Mouse (Mus musculus) ovary, postnatal 10 days (tissue): ENCODE results near the gene Krt14.
"Not testable (repeated sequence)": the region's sequence is repeated elsewhere in the genome, so short reads cannot be mapped to it uniquely, and the experiment has no call there.

Source experiments
- DNase-seq: peaks from one replicate; pipeline ENCODE4 v3.0.0; 2022; ENCODE audit warnings: low spot score

Gene Krt14

DNA sequence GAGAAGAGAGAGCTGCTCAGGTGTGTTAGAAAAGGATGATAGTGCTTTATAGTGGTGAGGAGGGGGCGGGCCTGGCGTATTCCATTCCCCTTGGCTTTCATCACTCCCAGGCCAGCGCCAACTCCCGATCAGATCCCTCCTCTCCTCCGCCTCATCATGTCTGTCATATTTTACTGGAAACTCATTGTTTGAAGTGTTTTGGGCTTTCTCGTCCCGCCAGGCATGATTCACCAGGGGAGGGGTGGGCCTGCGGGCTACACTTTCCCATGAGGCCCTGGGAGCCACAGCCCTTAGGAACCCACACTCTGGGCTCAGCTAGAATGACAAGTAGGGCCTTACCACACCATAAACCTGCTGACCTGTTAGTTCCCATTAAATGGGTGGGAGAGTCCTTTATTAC lies at the start of gene Krt14:
Gene Krt14, minus strand, starts transcription at position 51 of the 400 bp plus-strand sequence.
- DNase-seq = no peak

DNA sequence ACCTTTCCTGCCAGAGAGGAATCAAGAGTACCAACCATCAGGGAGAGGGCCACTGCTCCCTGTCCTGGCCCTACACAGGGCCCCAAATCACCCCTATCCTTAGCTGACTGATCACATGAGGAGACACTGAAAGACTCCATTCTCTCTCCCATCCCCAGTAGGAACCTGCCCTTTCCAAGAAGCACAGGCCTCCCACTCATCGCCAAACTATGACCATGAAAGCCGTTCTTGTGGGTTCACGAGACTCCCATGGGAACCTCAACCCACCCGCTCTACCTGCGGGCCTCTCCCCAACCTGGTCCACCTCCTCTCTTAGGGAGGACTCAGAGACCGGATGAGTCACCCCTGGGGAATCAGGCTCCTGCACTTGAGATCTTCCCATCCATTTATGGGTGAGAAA lies 48.2 kb upstream of the Krt14 start:
- DNase-seq = no peak

DNA sequence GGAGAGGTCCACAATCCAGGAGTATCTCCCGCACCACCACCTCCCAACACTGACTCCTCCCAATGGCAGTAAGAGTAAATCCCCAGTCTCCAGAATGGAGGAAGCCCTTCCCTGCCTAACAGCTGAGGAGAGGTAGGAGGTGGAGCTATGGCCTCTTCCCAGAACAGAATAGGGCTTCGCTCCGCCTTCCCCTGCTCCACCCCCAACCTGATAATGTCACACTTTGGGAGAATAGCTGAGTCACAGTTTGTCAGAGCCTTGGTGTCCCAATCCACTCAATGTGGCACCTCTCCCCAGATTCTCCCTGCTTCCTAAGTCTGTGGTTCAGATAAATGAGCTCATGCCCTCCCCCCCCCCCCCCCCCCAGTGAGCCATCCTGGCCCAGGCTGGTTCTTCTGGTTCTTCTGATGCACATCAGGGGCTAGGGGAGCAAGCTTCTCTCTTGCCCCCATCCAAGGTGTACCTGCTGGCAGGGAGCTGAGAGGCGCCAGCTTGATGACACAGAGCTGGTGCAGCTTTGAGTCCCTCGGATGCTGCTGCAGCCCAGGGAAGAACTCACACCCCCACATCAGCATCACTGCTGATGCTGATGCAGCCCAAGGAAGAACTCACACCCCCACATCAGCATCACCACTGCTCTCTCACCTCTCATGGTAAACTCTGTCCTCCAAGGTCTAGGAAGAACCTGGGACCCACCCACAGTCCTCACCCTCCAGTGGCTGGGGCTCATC lies 47.2 kb upstream of the Krt14 start:
- DNase-seq = no peak

DNA sequence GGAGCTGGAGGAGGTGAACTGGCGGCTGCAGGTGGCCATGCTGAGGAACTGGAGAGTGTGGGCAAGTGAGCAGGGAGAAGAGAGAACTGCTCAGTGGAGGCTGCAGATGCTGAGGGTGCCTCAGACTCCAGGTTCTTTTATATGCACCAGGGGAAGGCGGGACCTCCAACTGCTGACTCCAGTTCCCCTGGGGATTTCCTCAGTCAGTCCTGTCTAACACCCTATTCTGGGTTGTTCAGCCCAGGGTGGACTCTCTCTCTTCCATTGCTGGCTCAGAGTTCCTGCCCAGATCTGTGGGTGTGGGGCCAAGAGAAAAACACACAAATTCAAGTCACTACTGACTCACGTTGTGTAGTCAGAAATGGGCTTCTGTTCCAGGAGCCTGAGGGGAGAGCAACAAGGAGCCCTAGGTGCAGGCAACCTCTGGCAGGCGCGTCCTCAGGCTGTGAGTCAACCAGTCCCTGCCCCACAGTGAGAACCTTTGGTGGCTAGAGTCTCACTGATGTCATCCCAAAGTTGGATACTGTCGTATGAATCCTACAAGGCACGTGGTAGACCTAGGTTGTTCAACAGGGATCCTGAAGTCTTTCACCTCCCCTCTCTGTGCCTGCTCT lies 41.6 kb upstream of the Krt14 start, which contains the start of gene Krt16:
Gene Krt16, minus strand, starts transcription at position 51 of the 614 bp plus-strand sequence.
- DNase-seq = no peak

DNA sequence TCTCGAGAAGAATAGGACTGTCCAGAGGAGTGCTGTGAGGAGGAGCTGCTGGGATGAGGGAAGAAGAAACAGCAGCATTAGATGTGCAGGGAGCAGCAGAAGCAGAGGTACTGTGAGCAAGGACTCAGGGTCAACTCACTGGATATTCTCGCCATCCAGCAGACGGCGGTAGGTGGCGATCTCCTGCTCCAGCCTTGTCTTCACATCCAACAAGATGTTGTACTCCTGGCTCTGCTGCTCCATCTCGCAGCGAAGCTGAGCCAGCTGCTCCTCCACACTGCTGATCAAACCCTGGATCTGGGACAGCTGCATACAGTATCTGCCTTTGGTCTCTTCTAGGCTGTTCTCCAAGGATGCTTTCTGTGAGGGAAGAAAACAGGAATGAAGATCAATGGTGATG lies 39.1 kb upstream of the Krt14 start:
- DNase-seq = not testable (repeated sequence)

DNA sequence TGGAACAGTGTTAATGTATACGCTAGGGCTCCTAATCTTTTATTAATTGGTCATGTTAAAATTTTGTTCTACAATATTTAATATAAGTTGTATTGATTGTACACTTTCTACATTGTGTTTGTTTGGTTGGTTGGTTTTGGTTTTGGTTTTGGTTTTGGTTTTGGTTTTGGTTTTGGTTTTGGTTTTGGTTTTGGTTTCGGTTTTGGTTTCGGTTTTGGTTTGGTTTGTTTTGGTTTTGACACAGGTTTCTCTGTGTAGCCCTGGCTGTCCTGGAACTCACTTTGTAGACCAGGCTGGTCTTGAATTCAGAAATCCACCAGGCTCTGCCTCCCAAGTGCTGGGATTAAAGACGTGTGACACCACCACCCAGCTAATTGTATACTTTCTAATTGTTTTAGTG lies 32.9 kb upstream of the Krt14 start:
- not testable (repeated sequence) for DNase-seq

DNA sequence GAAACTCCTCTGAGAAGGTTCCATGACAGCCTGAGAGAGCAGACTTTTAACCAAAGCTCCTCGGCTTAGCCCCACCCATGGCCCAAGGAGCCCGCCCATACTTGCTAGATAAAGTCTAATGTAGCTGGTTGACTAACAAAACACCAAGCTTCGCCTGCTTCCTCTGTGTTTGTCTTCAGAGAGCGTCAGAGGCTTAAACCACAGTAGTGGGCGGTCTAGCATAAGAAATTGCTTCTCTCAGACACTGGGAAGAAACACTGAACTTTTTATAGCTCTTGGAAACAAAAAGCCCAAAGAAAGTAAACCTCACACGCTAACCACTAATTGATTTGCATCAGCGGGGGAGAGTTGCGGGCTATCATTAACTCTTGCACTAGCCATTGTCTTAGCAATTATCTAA lies 14.4 kb upstream of the Krt14 start:
- no peak for DNase-seq

DNA sequence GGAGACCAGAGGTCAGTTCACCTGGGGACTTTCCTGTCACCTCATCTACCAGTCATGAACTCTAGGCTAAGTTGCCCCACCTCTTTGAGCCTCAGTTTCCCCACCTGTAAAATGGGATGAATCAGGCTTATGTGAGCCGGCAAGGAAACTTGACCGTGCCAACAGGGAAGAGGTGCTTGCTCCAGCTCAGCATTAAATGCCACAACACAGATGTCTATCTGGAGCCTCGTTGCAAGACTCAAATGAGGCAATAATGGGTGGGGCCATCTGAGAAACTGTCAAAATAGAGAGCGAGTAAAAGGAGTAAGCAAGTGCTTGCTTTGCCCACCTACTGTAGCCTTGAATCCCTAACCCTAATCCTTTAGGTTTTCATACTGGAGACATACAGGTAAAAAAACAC lies 12.0 kb upstream of the Krt14 start:
- DNase-seq = no peak

DNA sequence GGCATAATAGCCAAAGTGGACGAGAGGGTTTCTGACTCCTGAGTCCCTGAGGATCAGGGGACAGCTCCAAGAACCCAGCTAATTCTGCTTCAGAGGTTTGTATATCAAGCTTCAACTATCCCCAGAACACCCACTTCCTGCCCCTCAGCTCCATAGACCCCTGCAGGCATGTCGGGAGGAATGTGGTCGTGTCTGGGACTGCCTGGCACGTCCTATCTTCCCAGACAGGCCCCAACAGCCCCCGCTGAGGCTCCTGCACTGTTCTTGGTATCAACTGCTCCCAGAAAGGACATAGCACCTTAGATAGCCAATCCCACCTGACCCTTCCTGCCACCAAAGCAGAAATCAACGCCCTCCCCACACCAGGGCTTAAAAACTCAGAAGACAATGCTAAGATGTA lies 1.2 kb upstream of the Krt14 start:
- no peak for DNase-seq

DNA sequence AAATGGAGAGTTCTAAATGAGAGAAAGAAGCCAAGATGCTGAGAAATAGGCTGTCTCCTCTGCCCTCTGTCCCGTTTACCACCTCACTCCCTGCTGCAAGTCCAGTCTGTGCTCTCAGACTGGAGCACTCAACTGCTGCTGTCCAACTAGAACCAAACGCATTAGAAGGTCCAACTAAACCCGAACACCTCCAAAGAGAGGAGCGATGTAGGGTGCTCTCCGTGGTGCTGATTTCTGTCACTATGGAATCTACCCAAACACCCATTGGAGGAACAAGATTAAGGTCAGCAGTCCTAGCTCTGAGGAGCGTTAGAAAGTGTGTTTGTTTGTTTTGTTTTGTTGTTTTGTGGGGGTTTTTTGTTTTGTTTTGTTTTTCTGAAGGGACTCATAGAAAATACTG lies 3.9 kb downstream of the Krt14 start:
- DNase-seq = peak; percentile 21

DNA sequence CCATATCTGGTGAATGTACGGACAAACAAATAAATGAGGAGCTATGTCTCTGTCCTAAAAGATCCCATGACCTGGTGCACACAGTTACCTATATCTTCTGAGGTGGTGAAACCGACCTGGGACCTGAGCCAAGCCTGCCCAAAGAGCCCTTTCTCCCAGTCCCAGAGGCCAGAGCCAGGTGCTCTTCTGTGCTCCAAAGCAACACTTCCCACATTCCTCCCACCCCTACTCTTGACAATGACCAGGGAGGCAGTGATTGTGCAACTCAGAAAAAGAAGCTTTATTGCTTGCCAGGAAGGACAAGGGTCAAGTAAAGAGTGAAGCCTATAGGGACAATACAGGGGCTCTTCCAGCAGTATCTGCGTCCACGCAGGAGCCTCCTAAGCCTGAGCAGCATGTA lies 4.4 kb downstream of the Krt14 start:
- no peak for DNase-seq

DNA sequence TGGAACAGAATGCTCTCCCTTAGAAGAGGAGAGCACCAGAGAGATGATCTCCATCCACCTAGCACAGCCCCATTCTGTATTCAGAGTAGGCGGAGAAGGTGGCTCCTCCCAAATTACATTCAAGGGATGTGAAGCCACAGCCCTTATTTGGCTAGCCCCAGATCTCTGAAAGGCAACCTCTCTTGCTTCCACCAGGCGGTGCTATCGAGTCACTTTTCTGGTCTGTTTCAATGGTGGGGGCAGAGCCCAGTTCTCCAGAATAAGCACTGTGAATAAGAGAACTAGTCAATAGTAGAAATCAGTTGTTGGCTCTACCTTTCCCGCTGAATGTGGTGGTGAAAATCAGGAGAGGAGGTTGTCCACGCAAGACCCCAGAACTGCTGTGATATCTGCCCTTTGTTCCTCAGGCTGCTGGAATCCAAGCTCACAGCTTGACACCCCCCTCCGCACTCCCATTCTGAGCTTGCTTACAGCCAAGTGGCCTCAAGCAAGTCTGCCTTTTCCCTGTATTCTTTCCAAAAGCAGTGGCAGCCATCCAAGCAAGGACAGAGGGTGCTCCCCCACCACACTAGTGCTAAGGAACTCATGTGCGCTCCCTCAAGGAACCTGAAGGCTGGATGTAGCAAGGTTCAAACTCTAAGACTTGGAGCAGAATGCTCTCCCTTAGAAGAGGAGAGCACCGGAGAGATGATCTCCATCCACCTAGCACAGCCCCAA lies 7.1 kb downstream of the Krt14 start:
- no peak for DNase-seq

DNA sequence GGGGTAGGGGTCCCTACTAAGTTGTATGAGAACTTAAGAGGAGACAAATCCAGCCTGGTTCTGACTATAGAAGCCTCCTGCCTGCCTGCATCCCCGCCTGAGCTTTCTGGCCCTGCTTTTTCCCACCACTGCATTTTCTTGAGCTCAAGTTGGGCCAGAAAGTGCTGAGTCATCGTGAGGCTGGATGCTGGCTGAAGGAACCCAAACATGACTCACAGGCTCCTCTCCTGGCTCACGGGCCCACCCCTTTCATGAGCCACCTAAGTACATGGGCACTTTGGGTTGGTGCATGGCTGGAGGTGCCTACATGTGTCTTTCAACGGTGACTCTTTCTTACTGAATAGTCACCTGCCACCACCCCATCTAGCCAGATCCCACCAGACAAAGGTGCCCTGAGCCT lies 8.7 kb downstream of the Krt14 start:
- no peak for DNase-seq

DNA sequence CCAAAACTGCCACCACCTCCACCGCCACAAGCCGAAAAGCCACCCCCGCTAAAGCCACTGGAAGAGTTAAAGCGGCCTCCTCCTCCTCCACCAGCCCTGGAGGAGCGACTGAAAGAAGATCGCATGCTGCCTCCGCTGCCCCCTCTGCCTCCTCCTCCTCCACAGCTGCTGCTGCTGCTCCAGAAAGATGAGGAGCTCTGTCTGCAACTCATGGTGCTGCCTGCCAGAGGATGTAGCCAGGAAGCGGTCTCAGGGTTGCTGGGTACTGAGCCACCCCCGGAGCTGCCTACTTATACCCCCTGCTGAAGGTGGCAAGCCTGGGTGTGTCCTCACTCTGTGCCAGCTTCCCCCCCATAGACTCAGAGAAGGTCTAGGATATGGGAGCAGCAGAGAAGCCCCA lies 14.4 kb downstream of the Krt14 start, which contains the start of gene Krt9:
Gene Krt9, minus strand, starts transcription at position 255 of the 400 bp plus-strand sequence.
- no peak for DNase-seq

DNA sequence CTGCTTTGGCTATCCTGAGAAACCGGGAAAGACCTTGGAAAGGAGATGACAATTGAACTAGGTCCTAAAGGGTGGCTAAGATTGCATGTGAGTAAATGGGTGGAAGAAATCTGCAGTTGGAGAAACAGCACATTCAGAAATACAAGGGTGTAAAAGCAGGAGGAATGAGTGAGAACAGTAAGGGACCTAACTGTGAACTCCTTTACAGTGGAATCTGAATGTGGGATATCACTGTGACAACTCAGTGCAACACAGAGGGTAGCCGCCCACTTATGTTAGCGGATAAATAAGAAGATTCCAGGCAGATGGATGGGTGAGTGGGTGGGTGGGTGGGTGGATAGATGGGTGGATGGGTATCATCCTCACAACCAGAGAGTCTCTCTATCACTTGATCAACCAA lies 15.5 kb downstream of the Krt14 start:
- no peak for DNase-seq

DNA sequence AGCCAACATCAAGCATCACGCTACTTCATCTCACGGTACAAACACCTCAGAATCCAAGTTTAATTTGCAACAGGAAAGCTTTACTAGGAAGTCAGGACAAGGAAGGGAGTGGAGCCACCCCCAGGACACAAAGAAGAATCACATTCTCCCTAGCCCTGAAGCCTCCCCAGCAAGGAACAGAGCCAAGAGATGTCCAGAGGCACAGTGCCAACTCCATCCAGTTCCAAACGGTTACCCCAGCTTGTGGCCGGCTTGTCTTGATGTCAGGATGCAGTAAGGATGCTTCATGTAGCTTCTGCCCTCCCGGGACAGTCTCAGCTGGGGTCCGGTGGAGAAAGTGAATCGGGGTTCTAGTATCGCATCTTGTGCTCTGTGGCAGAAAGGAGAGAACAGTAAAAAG lies 20.6 kb downstream of the Krt14 start:
- no peak for DNase-seq

DNA sequence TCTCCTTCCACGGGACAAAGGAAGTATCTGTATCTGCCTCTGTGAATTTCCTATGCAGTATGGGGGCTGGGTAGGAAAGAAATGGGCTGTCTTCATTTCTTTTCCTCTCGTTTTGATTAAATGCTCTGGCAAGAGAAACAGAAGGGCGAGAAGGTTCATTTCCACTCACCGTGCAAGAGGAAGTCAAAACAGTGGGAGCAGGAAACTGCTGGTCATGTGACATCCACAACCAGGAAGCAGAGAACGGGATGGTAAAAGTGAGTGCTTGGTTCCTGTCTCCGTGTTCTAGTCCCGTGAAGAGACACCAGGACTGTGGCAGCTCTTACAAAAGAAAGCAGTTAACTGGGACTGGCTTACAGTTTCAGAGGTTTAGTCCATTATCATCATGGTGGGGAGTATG lies 25.6 kb downstream of the Krt14 start:
- DNase-seq = no peak

DNA sequence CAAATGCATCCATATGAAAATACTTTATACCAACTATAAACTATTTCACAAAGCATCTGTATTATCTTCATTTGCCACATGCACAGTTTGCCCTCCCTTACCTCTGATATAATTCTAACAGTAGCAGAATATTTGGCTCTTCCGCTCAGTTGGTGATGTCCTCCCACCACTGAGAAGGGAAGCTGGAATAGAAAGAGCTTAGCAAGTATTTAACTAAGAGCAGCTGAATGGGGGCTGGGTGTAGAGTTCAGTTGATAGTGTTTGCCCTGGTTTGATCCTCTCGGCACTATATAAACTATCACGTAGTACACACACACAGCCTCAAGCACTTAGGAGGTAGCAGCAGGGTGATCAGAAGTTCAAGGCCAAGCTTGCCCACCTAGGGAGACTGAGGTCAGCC lies 28.1 kb downstream of the Krt14 start:
- no peak for DNase-seq

DNA sequence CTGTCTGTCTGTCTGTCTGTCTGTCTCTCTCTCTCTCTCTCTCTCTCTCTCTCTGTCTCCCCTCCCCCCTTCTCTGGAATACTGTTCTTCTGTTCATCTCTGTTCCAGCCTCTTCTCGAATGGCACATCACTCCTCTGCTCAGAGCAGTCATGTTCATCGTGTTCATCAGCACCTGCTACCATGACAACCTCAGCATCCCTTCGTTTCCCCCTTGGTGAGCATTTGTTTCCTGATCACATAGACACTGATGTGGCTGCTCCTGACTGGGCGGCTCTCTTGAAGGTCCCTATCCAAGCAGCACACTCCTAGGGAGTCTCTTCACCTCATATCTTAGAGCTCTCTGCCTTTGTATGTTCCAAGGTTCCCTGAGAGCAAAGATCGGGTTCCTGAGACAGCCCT lies 29.0 kb downstream of the Krt14 start:
- DNase-seq = no peak

DNA sequence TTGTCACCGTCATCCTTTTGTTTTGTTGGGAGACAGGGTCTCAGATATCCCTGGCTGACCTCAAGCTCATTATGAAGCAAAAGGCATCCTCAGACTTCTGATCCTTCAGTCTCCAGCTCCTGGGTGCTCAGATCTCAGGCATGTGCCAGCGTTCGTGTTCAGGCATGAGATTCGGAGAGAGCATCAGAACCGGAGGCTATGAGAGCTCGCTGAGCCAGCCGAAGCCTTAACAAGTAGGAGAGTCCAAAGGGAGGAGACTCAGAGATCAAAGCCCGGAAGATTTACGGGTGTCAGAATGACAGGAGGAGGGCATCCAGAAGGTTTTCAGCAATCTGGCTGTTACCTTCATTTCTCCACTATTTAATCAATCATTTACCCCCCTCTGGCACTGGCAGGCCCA lies 30.6 kb downstream of the Krt14 start:
- DNase-seq = no peak

DNA sequence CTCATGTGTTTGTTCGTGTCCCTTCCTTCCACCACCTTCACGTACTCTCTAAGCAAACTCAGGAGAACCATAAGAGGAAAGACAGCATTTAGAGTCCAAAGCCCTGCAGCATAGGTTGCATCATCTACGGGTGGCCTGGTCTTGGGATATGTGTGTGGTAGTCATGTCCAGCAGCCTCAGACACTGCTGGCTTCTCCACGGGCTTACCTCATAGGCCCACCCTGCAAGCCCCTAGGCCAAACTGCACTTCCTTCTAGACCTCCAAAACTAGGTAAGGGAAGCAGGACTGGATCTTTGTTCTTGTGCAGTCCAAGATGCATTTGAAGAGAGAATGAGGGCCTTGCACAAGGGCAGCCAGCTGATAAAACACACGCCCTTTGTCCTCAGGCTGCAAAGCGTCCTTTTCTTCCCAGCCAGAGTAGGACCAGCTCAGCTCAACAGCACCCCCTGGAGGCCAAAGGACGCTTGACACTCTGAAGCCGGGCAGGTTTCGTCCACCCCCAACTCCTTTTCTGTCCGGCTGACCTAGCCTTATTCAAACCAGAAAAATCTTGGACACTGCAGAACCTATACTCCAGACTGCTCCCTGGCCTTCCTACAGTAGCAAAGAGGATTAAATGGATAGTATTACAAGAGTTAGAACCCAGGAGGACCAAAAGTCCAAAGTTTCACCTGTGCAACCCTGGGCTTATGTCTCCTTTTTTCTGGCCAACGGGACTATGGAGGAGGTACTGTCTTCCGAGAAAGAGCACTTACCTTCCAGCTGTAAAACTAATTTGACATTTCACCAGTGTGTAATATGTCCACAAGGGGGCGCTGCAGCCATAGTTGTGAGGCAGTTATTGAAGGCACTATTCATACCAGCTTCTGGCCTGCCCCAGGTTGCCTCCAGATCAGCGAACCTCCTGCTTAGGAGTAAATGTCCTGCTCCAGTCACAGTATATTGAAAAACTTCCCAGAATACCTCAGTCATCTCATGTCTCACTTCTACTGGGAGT lies 38.3 kb downstream of the Krt14 start:
- peak; percentile 70 for DNase-seq

DNA sequence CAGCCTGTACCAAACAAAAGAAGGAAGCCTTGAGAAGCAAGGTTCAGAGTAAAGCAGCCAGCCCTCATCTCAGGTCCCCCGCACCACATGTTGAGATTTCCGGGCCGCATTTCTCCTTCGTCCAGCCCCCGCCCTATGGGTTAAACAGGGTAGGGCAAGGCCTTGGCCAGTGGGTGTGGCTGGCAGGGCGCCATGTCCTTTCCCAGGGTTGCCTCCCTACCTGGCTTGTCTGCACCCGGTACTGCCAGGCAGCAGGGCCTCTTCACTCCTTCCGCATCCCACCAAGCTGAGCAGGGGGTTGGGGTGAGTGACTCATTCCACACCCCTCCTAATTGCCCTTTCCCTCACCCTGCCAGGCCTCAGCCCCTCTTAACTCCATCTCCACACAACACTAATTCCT lies 39.3 kb downstream of the Krt14 start:
- DNase-seq = no peak
